Mouse (Mus musculus): ENCODE measurements around the gene Kcnip1. TPM values are rescaled to one million over a fixed set of nuclear protein-coding genes. Genes with fewer than 3 reads are reported as not detected.

Gene Kcnip1
- polyA plus RNA-seq, 1 experiment from 2014 or later, result 130 TPM

DNA sequence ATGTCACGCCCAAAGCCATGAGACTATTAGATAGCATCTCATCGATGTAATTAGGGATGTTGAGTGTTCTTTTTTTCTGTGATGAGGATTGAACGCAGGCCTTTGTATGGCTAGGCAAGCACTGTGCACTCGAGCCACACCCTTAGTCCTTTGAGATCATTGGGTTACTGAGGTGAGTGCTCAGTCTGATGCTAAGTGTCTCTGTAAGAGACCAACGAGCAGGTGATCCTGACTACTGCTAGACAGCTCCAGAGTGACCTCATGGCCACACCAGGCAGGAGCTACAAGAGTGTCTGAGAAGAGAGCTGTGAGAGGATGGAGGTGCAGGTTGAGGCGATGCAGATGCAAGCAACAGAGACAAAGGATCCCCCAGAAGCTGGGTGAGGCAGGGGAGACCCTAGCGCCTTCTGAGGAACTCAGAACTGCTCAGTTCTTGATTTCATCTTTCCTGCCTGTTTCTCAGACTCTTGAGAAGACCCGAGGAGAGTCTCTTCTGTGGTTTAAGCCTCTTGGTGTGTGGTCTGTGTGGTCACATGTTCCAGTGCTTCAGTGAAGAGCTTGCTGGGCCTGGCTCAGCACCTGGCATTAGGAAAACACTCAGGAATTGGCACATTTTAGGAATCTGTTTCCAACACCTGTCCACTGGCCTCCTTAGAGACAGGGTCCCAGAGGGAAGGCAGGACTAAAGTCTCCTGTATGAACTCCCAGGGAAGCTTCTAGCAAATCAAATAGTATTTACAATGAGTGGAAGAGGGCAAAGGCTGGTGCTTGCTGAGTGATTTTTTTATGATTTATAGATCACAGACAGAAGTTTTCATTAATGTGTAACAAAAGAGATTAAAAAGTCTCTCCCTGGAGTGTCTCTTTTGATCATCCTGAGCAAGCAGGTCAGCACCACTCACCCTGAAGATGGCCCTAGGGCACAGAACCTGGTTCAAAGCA, 41.0 kb downstream of the Kcnip1 start:
- no peak for ATAC-seq (ENCODE audit: low FRiP score, low read depth)
- Histone ChIP-seq H3K4me1 (replicated peaks) (no peaks in the 10 kb centered on the region), H3K9me3 (no peaks in the 10 kb centered on the region), H3K4me2 (no peak overlapping the region), H3K27me3 (no peaks in the 10 kb centered on the region), H3K36me3 (no peaks in the 10 kb centered on the region), H3K4me3 (no peak overlapping the region), H3K27ac (replicated peaks) (no peak overlapping the region), H3K9ac (no peak overlapping the region)
- WGBS, result 88% methylated on average over 8 of the region's 8 CpGs

DNA sequence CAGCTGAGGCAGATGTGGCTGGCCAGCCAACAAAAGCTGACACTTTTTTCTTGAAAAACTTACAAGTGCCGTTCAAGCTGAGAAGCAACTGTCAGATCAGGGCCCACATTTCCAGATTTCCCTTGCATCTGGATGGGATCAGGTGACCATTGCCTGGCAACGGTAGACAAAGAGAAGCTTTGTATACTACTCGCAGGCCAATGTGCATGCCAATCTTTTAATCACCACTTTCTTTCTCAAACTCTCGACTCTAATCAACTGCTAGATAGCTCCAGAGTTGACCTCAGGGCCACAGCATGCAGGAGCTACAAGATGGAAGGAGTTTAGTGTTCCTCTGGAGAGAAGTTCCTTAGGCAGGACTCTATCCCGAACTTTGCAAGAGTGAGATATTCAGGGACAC, 41.8 kb downstream of the Kcnip1 start:
- Histone ChIP-seq H3K9me3 (no peaks in the 10 kb centered on the region), H3K27ac (replicated peaks) (no peak overlapping the region), H3K27me3 (no peaks in the 10 kb centered on the region), H3K4me1 (replicated peaks) (no peaks in the 10 kb centered on the region), H3K4me2 (no peak overlapping the region), H3K9ac (no peak overlapping the region), H3K36me3 (no peaks in the 10 kb centered on the region), H3K4me3 (no peak overlapping the region)
- WGBS, result 35% methylated on average over 5 of the region's 5 CpGs
- ATAC-seq (ENCODE audit: low FRiP score, low read depth), result no peak

DNA sequence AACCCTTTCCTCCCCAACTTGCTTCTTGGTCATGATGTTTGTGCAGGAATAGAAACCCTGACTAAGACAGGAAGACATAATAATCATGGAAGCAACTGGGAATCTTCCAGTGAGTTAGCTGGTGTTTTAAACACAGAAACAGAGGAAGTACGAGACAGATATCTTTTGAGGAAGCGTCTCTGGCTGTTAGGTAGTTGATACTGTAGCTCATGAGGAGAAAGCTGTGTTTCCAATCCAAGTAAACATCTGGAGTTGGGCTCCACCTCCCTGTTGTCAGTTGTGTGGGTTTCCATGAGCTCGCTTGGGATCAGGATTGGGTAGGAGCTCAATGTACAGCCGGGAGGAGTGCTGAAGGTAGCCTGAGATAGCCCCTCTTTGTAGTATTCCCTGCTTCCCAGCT, 46.5 kb downstream of the Kcnip1 start:
- Histone ChIP-seq H3K4me3 (no peak overlapping the region), H3K9me3 (no peaks in the 10 kb centered on the region)
- 88% methylated on average over 4 of the region's 4 CpGs for WGBS

DNA sequence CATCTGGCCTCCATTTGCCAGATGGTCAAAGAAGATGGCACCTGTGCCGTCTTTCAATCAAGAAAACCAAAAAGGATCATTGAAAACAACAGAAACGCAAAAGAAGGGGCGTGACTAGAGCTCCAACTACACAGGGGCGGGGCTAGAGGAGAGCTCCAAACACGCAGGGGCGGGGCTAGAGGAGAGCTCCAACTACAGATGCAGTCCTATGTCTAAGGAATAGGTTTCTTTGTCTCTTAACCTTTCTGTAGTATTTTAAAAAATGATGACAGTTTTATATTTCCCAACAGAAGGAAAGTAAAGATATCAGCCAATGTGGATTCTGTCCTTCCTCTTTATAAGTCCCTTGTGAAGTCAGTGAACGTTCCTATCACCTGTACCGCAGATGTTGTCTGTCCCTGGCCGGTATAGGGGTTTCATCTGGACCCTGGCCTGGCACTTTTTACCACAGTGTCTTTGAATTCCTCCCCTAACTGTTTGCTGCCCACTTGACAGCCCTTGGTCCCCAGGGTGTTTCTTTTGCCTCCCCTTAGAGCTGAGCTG, 48.1 kb downstream of the Kcnip1 start:
- no peak overlapping the region for H3K27ac ChIP-seq (replicated peaks)
- no peak for ATAC-seq (ENCODE audit: low FRiP score, low read depth)
- no peak overlapping the region for H3K9ac ChIP-seq
- no peaks in the 10 kb centered on the region for H3K36me3 ChIP-seq
- no peaks in the 10 kb centered on the region for H3K9me3 ChIP-seq
- H3K4me1 ChIP-seq (replicated peaks), result no peaks in the 10 kb centered on the region
- no peak overlapping the region for H3K4me2 ChIP-seq
- no peaks in the 10 kb centered on the region for H3K27me3 ChIP-seq
- WGBS, result 89% methylated on average over 9 of the region's 9 CpGs
- H3K4me3 ChIP-seq, result no peak overlapping the region

More for the DNA sequence above, 46.5 kb downstream of the Kcnip1 start:
- no peak for ATAC-seq (ENCODE audit: low FRiP score, low read depth)
- no peaks in the 10 kb centered on the region for H3K27me3 ChIP-seq
- H3K4me2 ChIP-seq, result no peak overlapping the region
- no peaks in the 10 kb centered on the region for H3K36me3 ChIP-seq
- no peak overlapping the region for H3K27ac ChIP-seq (replicated peaks)
- H3K4me1 ChIP-seq (replicated peaks), result no peaks in the 10 kb centered on the region
- H3K9ac ChIP-seq, result no peak overlapping the region

DNA sequence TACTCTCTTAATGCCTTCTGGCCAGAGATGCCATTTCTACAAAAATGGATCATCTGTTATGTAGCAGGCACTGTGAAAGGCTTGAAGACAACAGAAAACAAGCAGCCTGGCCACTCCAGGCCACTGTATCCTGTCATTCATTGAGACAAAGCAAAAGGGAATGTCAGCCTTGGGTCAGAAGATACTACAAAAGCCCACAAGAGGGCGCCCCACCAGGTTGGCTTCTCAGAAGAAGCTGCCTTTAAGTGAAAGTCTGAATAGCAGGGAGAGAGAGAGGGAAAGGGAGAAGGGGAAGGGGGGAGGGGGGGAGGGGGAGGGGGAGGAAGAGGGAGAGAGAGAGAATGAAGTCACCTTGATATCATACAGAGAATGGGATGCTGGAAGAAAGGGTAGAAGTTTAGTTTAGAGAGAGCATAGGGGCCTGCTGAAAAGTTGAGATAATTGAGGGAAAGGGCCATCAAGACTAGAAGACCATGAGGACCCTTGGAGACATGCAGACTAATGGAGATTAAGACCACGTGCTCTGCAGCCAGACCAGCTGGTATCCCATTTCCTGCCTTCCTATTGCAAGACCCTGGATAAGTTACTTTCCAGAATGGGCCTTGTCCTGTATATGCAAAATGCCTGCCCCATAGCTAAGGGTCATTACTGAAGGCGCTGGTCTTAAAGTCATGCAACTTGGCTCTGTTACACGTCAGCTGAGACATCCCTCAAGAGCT, 48.7 kb downstream of the Kcnip1 start:
- Histone ChIP-seq H3K9ac (no peak overlapping the region), H3K36me3 (no peaks in the 10 kb centered on the region), H3K4me2 (no peak overlapping the region), H3K4me1 (replicated peaks) (no peaks in the 10 kb centered on the region), H3K27ac (replicated peaks) (no peak overlapping the region), H3K27me3 (no peaks in the 10 kb centered on the region), H3K4me3 (no peak overlapping the region), H3K9me3 (no peaks in the 10 kb centered on the region)
- WGBS, result 63% methylated on average over 4 of the region's 4 CpGs
- ATAC-seq (ENCODE audit: low FRiP score, low read depth), result no peak

DNA sequence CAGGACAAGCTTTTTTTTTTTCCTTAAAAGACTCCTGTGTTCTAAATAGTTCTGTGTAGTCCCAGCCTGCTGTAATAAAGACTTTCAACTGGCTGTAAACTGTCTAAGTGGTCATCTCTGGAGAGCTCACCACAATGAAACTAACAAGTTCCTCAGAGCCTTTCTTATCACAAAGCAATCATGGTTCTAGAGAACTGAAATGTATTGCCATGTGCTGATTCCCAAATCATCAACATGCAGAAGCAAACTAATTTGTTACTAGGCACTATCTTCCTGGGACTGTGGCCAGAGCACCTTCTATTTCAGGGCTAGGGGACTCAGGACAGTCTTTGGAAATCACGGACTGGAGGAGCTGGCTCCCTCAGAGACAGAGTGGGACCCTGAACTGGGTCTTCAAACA, 49.4 kb downstream of the Kcnip1 start:
- 79% methylated on average over 1 of the region's 1 CpGs for WGBS
- Histone ChIP-seq H3K4me1 (replicated peaks) (peaks cover 3% of the 10 kb centered on the region; the same call in 1 of the 2 replicates), H3K27me3 (no peaks in the 10 kb centered on the region), H3K9me3 (no peaks in the 10 kb centered on the region), H3K36me3 (no peaks in the 10 kb centered on the region), H3K27ac (replicated peaks) (no peak overlapping the region), H3K4me2 (no peak overlapping the region), H3K4me3 (no peak overlapping the region), H3K9ac (no peak overlapping the region)
- no peak for ATAC-seq (ENCODE audit: low FRiP score, low read depth)

DNA sequence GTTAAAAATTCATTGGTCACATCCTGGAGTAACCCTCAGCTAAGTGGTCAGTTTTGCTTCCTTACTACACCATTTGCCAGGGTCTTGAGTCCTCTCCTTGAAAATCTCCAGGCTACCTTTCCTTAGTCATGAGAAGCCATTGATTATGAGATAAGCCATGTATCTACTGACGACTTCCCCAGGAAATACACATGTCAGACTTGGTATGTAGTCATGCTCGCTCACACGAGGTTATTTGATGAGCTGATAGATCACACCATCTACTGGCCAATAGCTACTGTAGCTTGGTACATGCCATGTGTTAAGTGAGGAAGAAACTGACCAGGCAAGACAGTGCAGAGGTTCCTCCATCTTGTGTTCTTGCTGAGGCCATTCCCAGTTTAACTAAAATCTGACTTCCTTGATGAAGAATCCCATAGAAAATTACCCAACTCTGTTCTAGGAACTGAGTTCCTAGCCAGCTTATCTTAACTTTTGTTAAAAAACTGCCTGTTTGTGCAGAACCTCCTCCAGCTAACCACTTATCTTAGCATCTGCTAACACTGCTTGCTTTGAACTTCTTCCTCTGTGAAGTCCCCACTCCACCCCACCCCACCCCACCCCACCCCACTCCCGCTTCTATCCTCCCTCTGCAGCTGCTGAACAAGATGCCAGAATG, 53.4 kb downstream of the Kcnip1 start:
- no peak for ATAC-seq (ENCODE audit: low FRiP score, low read depth)
- H3K27me3 ChIP-seq, result no peaks in the 10 kb centered on the region
- no peak overlapping the region for H3K9ac ChIP-seq
- no peaks in the 10 kb centered on the region for H3K36me3 ChIP-seq
- no peak overlapping the region for H3K4me2 ChIP-seq
- 97% methylated on average over 4 of the region's 4 CpGs for WGBS
- no peak overlapping the region for H3K4me3 ChIP-seq
- H3K9me3 ChIP-seq, result no peaks in the 10 kb centered on the region
- peaks cover 3% of the 10 kb centered on the region; the same call in 1 of the 2 replicates for H3K4me1 ChIP-seq (replicated peaks)
- H3K27ac ChIP-seq (replicated peaks), result no peak overlapping the region

DNA sequence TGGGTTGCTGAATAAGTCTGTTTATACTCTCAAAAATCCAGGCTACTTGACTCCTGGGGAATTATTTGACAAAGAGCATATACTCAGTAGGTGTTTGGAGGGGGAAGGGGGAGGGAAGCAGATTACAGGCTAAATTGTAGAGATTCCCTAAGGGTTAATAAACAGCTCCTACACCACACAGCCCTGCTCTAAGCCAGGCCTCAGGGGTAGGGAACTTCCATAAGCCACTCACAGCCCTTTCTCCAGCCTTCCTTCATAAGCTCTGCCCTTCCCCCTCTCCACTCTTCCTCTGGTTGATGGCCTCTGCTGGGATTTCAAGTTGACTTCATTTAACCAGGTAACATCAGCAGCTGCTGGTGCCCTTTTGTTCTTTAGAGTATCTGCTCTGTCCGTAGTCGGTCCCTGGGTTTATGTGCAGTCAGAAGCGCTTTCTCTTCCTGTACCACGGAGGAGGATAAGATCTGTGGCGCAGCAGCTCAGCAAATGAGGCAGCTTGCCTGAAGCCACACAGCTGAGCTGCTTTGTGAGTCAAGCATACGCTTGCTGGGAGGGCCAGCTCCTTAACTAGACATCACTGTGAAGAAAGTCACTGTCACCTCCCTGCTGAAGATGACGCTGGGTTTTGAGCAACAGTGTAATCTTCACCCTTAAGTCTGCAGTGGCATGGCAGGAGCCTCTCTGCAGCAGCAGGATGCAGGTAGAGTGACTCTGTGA, 54.2 kb downstream of the Kcnip1 start:
- no peak for ATAC-seq (ENCODE audit: low FRiP score, low read depth)
- Histone ChIP-seq H3K4me2 (no peak overlapping the region), H3K27me3 (no peaks in the 10 kb centered on the region), H3K9ac (no peak overlapping the region), H3K36me3 (no peaks in the 10 kb centered on the region), H3K27ac (replicated peaks) (no peak overlapping the region), H3K4me1 (replicated peaks) (peaks cover 3% of the 10 kb centered on the region; the same call in 1 of the 2 replicates), H3K9me3 (no peaks in the 10 kb centered on the region), H3K4me3 (no peak overlapping the region)
- WGBS, result 49% methylated on average over 7 of the region's 7 CpGs

DNA sequence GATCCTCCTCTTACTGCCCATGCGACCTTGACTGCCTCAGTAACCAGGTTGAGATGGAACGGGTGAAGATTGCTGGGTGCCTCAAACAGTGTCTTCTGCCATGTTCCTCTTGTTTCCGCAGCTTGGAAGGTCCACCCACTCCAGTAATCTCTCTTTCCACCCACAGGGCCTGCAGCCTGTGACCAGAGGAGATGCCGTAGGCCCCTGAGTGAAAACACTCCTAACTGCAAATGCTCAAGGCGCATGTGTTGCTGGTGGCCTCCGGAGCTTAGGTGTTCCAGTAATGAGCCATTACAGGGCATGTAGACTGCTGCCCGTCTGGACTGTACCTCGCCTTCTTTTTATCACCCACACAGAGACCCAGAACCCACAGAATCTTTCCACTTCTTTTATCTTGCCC, 55.3 kb downstream of the Kcnip1 start:
- peaks cover 3% of the 10 kb centered on the region; the same call in 1 of the 2 replicates for H3K4me1 ChIP-seq (replicated peaks)
- H3K9me3 ChIP-seq, result no peaks in the 10 kb centered on the region
- no peak overlapping the region for H3K4me2 ChIP-seq
- no peak overlapping the region for H3K4me3 ChIP-seq
- H3K36me3 ChIP-seq, result no peaks in the 10 kb centered on the region
- 91% methylated on average over 8 of the region's 8 CpGs for WGBS
- no peaks in the 10 kb centered on the region for H3K27me3 ChIP-seq
- no peak for ATAC-seq (ENCODE audit: low FRiP score, low read depth)
- H3K9ac ChIP-seq, result no peak overlapping the region
- no peak overlapping the region for H3K27ac ChIP-seq (replicated peaks)

DNA sequence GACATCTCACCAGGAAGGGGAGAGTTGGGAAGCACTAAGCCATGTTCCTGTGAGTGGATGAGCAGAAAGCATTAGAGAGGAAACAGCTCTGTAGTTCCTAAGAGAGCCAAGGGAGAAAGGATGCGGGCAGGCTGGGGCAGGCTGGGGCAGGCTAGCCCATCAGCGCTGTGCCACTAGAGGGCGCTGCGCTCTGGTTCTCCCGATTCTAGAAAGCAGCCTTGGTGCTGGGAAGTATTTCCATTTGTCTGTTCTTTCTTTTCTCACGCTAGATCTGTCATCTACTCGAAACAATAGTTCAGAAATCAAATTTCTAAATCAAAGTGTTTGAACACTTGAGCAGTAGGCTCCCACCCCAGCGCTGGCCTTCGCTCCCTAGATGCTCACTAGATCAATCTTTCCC, 58.7 kb downstream of the Kcnip1 start:
- no peaks in the 10 kb centered on the region for H3K9me3 ChIP-seq
- no peak overlapping the region for H3K27ac ChIP-seq (replicated peaks)
- no peak for ATAC-seq (ENCODE audit: low FRiP score, low read depth)
- H3K9ac ChIP-seq, result no peak overlapping the region
- WGBS, result 65% methylated on average over 9 of the region's 9 CpGs
- no peak overlapping the region for H3K4me3 ChIP-seq
- H3K4me2 ChIP-seq, result no peak overlapping the region
- H3K27me3 ChIP-seq, result no peaks in the 10 kb centered on the region
- peaks cover 3% of the 10 kb centered on the region; the same call in 1 of the 2 replicates for H3K4me1 ChIP-seq (replicated peaks)
- H3K36me3 ChIP-seq, result no peaks in the 10 kb centered on the region

DNA sequence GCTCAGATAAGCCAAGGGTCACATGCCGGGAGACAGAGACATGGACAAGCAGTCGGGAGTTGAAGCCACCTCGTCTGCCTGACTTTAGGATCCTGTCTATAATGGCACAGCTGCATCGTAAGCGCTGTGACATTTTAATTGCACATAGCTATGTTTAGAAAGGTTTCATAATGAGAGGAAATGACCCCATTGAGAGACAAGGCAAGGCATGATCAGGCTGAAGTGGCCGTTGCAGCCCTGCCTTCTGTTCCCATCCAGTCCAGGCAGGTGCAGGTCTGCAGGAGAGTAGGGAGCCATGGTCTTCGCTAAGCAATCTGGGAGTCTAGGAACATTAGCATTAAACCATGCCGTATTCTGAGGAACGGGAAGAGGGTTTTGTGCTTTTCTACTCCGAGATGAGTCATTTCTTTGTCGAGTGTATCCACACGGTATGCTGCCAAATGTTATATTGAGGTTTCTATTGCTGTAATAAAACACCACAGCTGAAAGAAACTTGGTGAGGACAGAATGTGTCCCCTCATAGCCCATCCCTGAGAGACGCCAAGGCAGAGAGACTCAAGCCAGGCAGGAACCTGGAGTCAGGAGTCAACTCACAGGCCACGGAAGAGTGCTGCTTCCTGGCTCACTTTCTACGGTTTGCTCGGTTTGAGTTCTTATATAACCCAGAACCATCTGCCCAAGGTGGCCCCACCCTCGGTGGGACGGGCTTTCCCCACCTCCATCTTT, 60.4 kb downstream of the Kcnip1 start:
- 69% methylated on average over 18 of the region's 18 CpGs for WGBS
- H3K9ac ChIP-seq, result no peak overlapping the region
- H3K9me3 ChIP-seq, result no peaks in the 10 kb centered on the region
- no peak overlapping the region for H3K4me2 ChIP-seq
- H3K4me1 ChIP-seq (replicated peaks), result peaks cover 3% of the 10 kb centered on the region; the same call in 1 of the 2 replicates
- no peak for ATAC-seq (ENCODE audit: low FRiP score, low read depth)
- H3K36me3 ChIP-seq, result no peaks in the 10 kb centered on the region
- H3K27me3 ChIP-seq, result no peaks in the 10 kb centered on the region
- H3K4me3 ChIP-seq, result no peak overlapping the region
- no peak overlapping the region for H3K27ac ChIP-seq (replicated peaks)
